ENCODE assay signal across 9 mouse cellular contexts in the genomic region with DNA sequence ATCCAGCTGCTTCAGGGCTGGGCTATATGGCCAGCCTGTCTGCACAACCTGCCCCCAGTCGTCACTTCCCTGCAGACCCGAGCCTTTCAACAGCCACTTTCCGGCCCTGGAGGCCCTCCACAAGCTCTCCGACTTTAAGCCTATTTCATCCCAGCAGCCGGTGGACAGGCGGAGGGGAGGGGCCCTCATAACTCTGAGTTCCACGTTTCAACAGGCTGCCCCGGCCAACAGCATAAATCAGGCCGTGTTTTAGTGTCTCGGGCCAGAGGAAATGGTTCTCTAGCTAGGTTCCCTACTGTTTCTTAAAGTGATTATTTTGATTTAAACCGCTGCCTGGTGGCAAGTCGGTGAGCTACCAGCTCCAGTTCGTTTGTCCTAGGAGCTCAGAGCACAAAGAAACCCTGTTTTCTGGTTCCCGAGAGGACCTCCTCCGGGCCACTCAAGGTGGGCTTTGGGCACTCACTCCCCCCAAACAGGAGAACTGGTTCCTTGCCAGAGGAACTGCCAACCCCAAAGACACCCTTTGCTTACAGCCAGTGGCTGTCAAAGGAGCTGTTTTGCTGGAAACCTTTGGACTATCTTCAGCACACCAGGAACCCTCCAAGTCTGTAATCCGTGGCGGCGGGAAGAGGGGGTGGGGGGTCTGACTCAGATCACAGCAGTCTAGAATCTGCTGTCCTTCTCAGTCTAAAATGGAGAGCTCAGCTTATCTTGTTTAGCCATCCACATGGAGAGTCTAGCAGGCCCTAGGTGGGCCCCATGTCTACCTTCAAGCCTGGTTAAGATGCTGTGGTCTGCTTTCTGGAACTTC.
DNase-seq lines count a peak whose midpoint lies in the region; ATAC-seq and TF ChIP-seq lines count a peak whose summit lies in the region.
"Had no signal": no experiment of that assay in that cellular context is flagged by ENCODE, and none has a peak within 500 bp of the region (broad histone marks: within the 10 kb centered on the region; RNA-seq: fewer than 3 reads in every experiment).

No protein-coding gene starts in this region.

- H3K27me3 ChIP-seq in forebrain, embryonic 10.5 days (ENCODE audit: poor library complexity, severe bottlenecking) = no peaks in the 10 kb centered on the region
- no peaks in the 10 kb centered on the region for H3K27me3 ChIP-seq in heart, embryonic 14.5 days (ENCODE audit: control insufficient read depth, insufficient read depth, low read length)
- no peaks in the 10 kb centered on the region; the same call in 1 of the 2 replicates for H3K27me3 ChIP-seq in kidney, embryonic 14.5 days (ENCODE audit: control insufficient read depth, insufficient read depth, low read length)
- H3K27me3 ChIP-seq in midbrain, embryonic 13.5 days = no peaks in the 10 kb centered on the region; the same call in 1 of the 2 replicates
- H3K27me3 ChIP-seq in cerebellum, adult 2 months (ENCODE audit: control insufficient read depth, insufficient read depth, low read length) = no peaks in the 10 kb centered on the region

- peak overlapping the region; percentile 42; the same call in 1 of the 2 replicates for H3K9ac ChIP-seq in heart, embryonic 14.5 days (ENCODE audit: low read length)
- H3K9ac ChIP-seq in kidney, embryonic 14.5 days (ENCODE audit: low read depth, low read length) = peak overlapping the region; percentile 12; the same call in 1 of the 2 replicates
- no peak overlapping the region for H3K9ac ChIP-seq in midbrain, embryonic 13.5 days (replicated peaks)

- peak; percentile 59 for DNase-seq in left cerebral cortex, postnatal 4 days
- no peak for DNase-seq in left cerebral cortex, adult 8-10 months (ENCODE audit: low spot score in 2 of 2)
- DNase-seq in forebrain, embryonic 10.5 days (ENCODE audit: extremely low spot score, low spot score) = peak; percentile 48
- DNase-seq in thymus, postnatal 4 days = no peak
- no peak for DNase-seq in cerebellum, adult 2 months

- 10% methylated on average over 18 of the region's 18 CpGs for WGBS in forebrain, embryonic 10.5 days
- 5% methylated on average over 18 of the region's 18 CpGs for WGBS in heart, embryonic 14.5 days
- WGBS in kidney, embryonic 14.5 days = 3% methylated on average over 18 of the region's 18 CpGs
- 13% methylated on average over 18 of the region's 18 CpGs for WGBS in midbrain, embryonic 13.5 days
- WGBS in cerebellum, adult 2 months = 8% methylated on average over 18 of the region's 18 CpGs

- H3K9me3 ChIP-seq in forebrain, embryonic 10.5 days = no peaks in the 10 kb centered on the region
- H3K9me3 ChIP-seq in heart, embryonic 14.5 days (ENCODE audit: control insufficient read depth, low read length) = no peaks in the 10 kb centered on the region
- no peaks in the 10 kb centered on the region for H3K9me3 ChIP-seq in kidney, embryonic 14.5 days (ENCODE audit: control insufficient read depth, low read length)
- no peaks in the 10 kb centered on the region for H3K9me3 ChIP-seq in midbrain, embryonic 13.5 days

- TF ChIP-seq POLR2A in cerebellum, adult 2 months (IDR thresholded peaks at IDR 0.05; ENCODE audit: borderline replicate concordance, insufficient read depth, low read length) = no peak

- peak overlapping the region; percentile 8; the same call in 1 of the 2 replicates for H3K4me3 ChIP-seq in forebrain, embryonic 10.5 days
- H3K4me3 ChIP-seq in heart, embryonic 14.5 days (ENCODE audit: control insufficient read depth in 1 of 2, insufficient read depth in 1 of 2, low read depth in 1 of 2, low read length in 2 of 2) = no peak overlapping the region
- H3K4me3 ChIP-seq in kidney, embryonic 14.5 days (ENCODE audit: low read length) = no peak overlapping the region
- no peak overlapping the region for H3K4me3 ChIP-seq in midbrain, embryonic 13.5 days (replicated peaks)
- H3K4me3 ChIP-seq in cerebellum, adult 2 months (replicated peaks; ENCODE audit: insufficient read depth, low read depth, low read length) = no peak overlapping the region
- H3K4me3 ChIP-seq: erythroblast, embryonic 14.5 days had no signal

- intact Hi-C loops in left cerebral cortex, postnatal 4 days (cut with DNase I) = no loop called here

- H3K27ac ChIP-seq in forebrain, embryonic 10.5 days = peak overlapping the region; percentile 81
- H3K27ac ChIP-seq in heart, embryonic 14.5 days (replicated peaks in 1 of 2; ENCODE audit: control insufficient read depth in 1 of 2, insufficient read depth in 1 of 2, low read depth in 2 of 2, low read length in 2 of 2) = peak overlapping the region; percentile 61 to 66
- peak overlapping the region; percentile 53 for H3K27ac ChIP-seq in kidney, embryonic 14.5 days (ENCODE audit: low read depth, low read length)
- H3K27ac ChIP-seq in midbrain, embryonic 13.5 days = 0 out of 2 replicates have a peak overlapping the region, but pooled peaks have one; percentile 25
- no peak overlapping the region for H3K27ac ChIP-seq in cerebellum, adult 2 months (ENCODE audit: insufficient read depth, low read length)

- ATAC-seq in heart, embryonic 14.5 days (ENCODE audit: insufficient number of reproducible peaks, insufficient read depth, low FRiP score, low read depth) = peak; percentile 72
- ATAC-seq in kidney, embryonic 14.5 days (ENCODE audit: low FRiP score, low TSS enrichment) = peak; percentile 84
- ATAC-seq in midbrain, embryonic 13.5 days = peak; percentile 20; the same call in 1 of the 2 replicates

- H3K4me1 ChIP-seq in forebrain, embryonic 10.5 days = peaks cover 77% of the 10 kb centered on the region
- peaks cover 48 to 68% of the 10 kb centered on the region in 2 experiments for H3K4me1 ChIP-seq in heart, embryonic 14.5 days (ENCODE audit: control insufficient read depth in 2 of 2, insufficient read depth in 2 of 2, low read length in 2 of 2)
- peaks cover 37% of the 10 kb centered on the region for H3K4me1 ChIP-seq in kidney, embryonic 14.5 days (ENCODE audit: control insufficient read depth, insufficient read depth, low read length)
- H3K4me1 ChIP-seq in midbrain, embryonic 13.5 days (replicated peaks) = peaks cover 11% of the 10 kb centered on the region
- no peaks in the 10 kb centered on the region for H3K4me1 ChIP-seq in cerebellum, adult 2 months (ENCODE audit: control insufficient read depth, insufficient read depth, low read length)

- no peaks in the 10 kb centered on the region for H3K36me3 ChIP-seq in forebrain, embryonic 10.5 days (replicated peaks)
- H3K36me3 ChIP-seq in heart, embryonic 14.5 days (ENCODE audit: control insufficient read depth, insufficient read depth, low read length) = no peaks in the 10 kb centered on the region
- H3K36me3 ChIP-seq in kidney, embryonic 14.5 days (ENCODE audit: control insufficient read depth, insufficient read depth, low read length) = no peaks in the 10 kb centered on the region
- no peaks in the 10 kb centered on the region for H3K36me3 ChIP-seq in midbrain, embryonic 13.5 days

- TF ChIP-seq CTCF in cerebellum, adult 2 months (IDR thresholded peaks at IDR 0.05; ENCODE audit: borderline replicate concordance, insufficient read depth, low read depth, low read length) = no peak

- H3K4me2 ChIP-seq in heart, embryonic 14.5 days (ENCODE audit: low read length) = peak overlapping the region; percentile 41
- 0 out of 2 replicates have a peak overlapping the region, but pooled peaks have one; percentile 0 for H3K4me2 ChIP-seq in kidney, embryonic 14.5 days (replicated peaks; ENCODE audit: low read depth, low read length)
- H3K4me2 ChIP-seq in midbrain, embryonic 13.5 days (replicated peaks) = no peak overlapping the region

Comparison
In these comparisons a context has a peak if more than half of its experiments do, and no peak if none do; other contexts are left out.
1. DNase-seq: peak in left cerebral cortex, postnatal 4 days (single experiment) and forebrain, embryonic 10.5 days (single experiment); none in left cerebral cortex, adult 8-10 months (0 of 2), thymus, postnatal 4 days (single experiment) and cerebellum, adult 2 months (0 of 2).
2. ATAC-seq: peak in every context shown above with its lines; median percentile 84 in kidney, embryonic 14.5 days; 72 in heart, embryonic 14.5 days; 20 in midbrain, embryonic 13.5 days.